Mouse (Mus musculus) lung, postnatal 10 days (tissue): ENCODE results near the gene Gm21852.
"Not testable (repeated sequence)": the region's sequence is repeated elsewhere in the genome, so short reads cannot be mapped to it uniquely, and the experiment has no call there.

Source experiments
- DNase-seq: peaks from one replicate; pipeline ENCODE4 v3.0.0; 2021

Gm21852 gene

GRCm38 (mm10) chrY:40651896-40652295 is at the start of gene Gm21852:
Gm21852 (minus strand) TSS chrY:40651996.
- DNase-seq = not testable (repeated sequence)
